Mouse (Mus musculus) kidney, adult 8-10 months (tissue): Measurements from ENCODE around the gene Gm17545.

Experiments used
- DNase-seq, 2 experiments: peaks; one replicate each; pipeline ENCODE4 v3.0.0; 2022

Gm17545 gene

DNA sequence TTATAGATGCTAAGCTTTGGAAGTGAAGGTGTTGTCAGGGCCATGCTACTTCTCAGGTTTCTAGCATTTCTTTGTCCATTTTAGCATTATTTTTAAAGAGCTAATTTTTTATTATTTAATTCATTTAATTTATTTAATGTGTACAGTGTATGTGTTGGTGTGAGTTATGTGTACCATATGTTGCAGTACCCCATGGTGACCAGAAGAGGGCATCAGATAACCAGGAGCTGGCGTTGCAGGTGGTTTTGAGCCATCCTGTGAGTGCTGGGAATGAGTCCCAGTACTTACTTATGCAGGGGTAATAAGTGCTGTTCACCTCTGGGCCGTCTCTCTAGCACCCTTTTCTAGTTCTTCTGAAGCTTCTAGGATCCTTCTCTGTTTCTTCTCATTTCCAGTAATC, 41.0 kb downstream of the Gm17545 start:
- no peak for DNase-seq

DNA sequence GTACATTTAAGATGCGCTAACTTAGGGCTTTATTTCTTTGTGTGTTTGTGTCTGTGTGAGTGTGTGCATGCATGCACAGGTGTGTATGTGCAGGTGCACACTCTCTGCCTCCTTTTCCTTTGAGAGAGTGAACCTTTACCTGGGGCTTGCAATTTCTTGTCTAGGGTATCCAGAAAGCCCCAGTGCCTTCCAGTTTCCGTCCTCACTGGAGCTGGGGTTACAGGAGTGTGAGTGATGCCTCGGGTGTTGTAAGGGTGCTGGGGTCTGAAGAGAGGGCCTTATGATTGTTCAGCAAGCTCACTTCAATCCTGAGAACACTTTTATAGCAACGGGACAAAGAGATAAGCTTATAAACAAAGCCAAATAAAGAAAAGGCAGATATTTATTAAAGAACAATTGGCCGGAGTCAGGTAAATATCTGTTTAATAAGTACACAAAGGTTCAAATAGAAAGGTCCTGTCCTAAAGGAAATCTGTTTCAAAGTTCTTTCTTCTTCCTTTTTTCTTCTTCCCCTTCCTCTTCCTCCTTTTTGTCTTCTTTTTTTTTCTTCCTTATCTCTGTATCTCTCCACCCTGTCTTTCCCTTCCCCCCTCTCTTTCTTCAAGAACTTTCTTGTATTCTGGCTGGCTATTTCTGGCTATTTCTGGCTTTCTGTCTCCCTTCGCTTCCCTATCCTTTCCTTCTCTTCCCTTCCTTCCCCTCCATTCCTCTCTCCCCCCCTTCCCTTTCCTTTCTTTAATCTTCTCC, 43.1 kb downstream of the Gm17545 start:
- DNase-seq, result no peak

DNA sequence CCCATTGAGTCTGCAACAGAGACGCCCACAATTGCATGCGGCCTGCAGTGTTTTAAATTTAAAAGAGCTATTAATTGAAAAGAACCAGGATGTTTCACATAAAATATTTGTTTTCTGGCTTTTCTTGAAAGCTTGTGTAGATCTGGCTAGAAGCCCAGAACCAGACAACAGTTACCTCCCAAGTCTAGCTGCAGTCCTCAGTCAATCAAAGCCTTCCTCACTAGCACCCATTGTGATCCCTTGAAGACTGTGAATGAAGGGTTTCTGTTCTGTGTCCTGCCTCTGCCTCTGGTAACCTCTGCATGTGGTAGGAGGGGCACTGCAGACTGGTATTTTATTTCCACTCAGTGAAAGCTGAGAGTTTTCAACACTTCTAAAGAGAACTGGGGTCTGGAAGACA, 48.9 kb downstream of the Gm17545 start:
- DNase-seq, result no peak

GRCm38 (mm10) chr9:22503581-22503980, 49.5 kb downstream of the Gm17545 start:
- no peak for DNase-seq

GRCm38 (mm10) chr9:22505574-22505973, 51.5 kb downstream of the Gm17545 start:
- no peak for DNase-seq
